Mouse (Mus musculus): Measurements from ENCODE around the gene Tat.

- TF ChIP-seq CTCF (conservative IDR thresholded peaks at IDR 0.05 in 1 of 2, IDR thresholded peaks at IDR 0.05 in 1 of 2; ENCODE audit: low read depth in 2 of 2, low read length in 2 of 2) (no peak), HCFC1 (IDR thresholded peaks at IDR 0.05; ENCODE audit: low read depth, low read length) (no peak), ZC3H11A (IDR thresholded peaks at IDR 0.05; ENCODE audit: low read depth, low read length) (no peak), USF1 (IDR thresholded peaks at IDR 0.05; ENCODE audit: low read depth, low read length) (no peak)
These were observed 16.2 kb downstream of the Tat start for GRCm38 (mm10) chr8:110006312-110007023.

Data from CH12.LX (cell line).